Mouse (Mus musculus): ENCODE measurements around the gene Pank1. TPM values are rescaled to one million over a fixed set of nuclear protein-coding genes. Genes with fewer than 3 reads are reported as not detected.

Pank1 gene
- polyA plus RNA-seq, 1 experiment from 2014 or later: 8.6 TPM

GRCm38 (mm10) chr19:34770764-34771163 is 108.5 kb downstream of the Pank1 start:
- no peaks in the 10 kb centered on the region for H3K36me3 ChIP-seq
- 84% methylated on average over 6 of the region's 6 CpGs for WGBS
- ATAC-seq (ENCODE audit: low FRiP score, low read depth): no peak

GRCm38 (mm10) chr19:34758754-34759153 is 120.5 kb downstream of the Pank1 start:
- H3K4me1 ChIP-seq: no peaks in the 10 kb centered on the region
- no peak overlapping the region for H3K9ac ChIP-seq (replicated peaks)
- no peak overlapping the region for H3K4me3 ChIP-seq
- no peak for ATAC-seq (ENCODE audit: low FRiP score, low read depth)
- WGBS: 100% methylated on average over 1 of the region's 1 CpGs
- H3K36me3 ChIP-seq: no peaks in the 10 kb centered on the region
- no peaks in the 10 kb centered on the region for H3K27me3 ChIP-seq
- H3K4me2 ChIP-seq (replicated peaks): no peak overlapping the region
- no peaks in the 10 kb centered on the region for H3K9me3 ChIP-seq
- H3K27ac ChIP-seq (replicated peaks): no peak overlapping the region

More at GRCm38 (mm10) chr19:34770764-34771163, 108.5 kb downstream of the Pank1 start:
- H3K27ac ChIP-seq (replicated peaks): no peak overlapping the region
- no peak overlapping the region for H3K9ac ChIP-seq (replicated peaks)
- no peak overlapping the region for H3K4me2 ChIP-seq (replicated peaks)
- H3K9me3 ChIP-seq: no peaks in the 10 kb centered on the region
- no peaks in the 10 kb centered on the region for H3K4me1 ChIP-seq
- no peaks in the 10 kb centered on the region for H3K27me3 ChIP-seq
- no peak overlapping the region for H3K4me3 ChIP-seq

MicroRNAs within 50 kb of the gene (microRNA counts, 519-probe panel; counts per million panel counts)
- microRNA mmu-miR-107: 6,157 counts per million, percentile 65 among the panel's probes with 10 or more counts

Small RNA genes within 50 kb of the gene (microRNA-seq; reads per million reads assigned to microRNA genes)
- gene Mir107: 2,061 reads per million, percentile 84 among the genes with 10 or more reads in this experiment

Other genes with a start within 250 kb of the Pank1 start
- 0.27 TPM in 1 of 2 replicates, not detected in the other for gene Ifit1bl2, start 238.7 kb downstream of the Pank1 start, polyA plus RNA-seq (2016; fragmentation: Nextera tagmentation; extraction: Ambion mirVana)
- gene Ifit1, start 238.6 kb downstream of the Pank1 start, polyA plus RNA-seq (2016; fragmentation: Nextera tagmentation; extraction: Ambion mirVana): 0.26 and 0.30 TPM in 2 replicates
- 3.1 and 3.6 TPM in 2 replicates for gene Slc16a12, start 132.2 kb downstream of the Pank1 start, polyA plus RNA-seq (2016; fragmentation: Nextera tagmentation; extraction: Ambion mirVana)
- 51.8 and 73.5 TPM in 2 replicates for gene Kif20b, start 42.9 kb upstream of the Pank1 start, polyA plus RNA-seq (2016; fragmentation: Nextera tagmentation; extraction: Ambion mirVana)

Measured in midbrain, embryonic 12.5 days (tissue).